Mouse (Mus musculus) layer of hippocampus, postnatal 10 days (tissue): Measurements from ENCODE around the gene Pde4d. TPM values are rescaled to one million over a fixed set of nuclear protein-coding genes. Genes with fewer than 3 reads are reported as not detected.

Experiments used
- DNase-seq, 2 experiments: peaks; one replicate each; pipeline ENCODE4 v3.0.0; 2021; ENCODE audit warnings: low spot score in 2 of 2
- long read RNA-seq: library from polyadenylated mRNA; stranded (forward); transcript quantifications from one replicate; pipeline ENCODE4 v2.0.0, GENCODE M21; 2023
- total RNA-seq, 2 experiments: library from RNA; stranded (reverse); gene quantifications; 2 replicates each; pipeline ENCODE4 v1.2.3; 2021

Pde4d gene
- 10 to 100 TPM; 77.6 to 81.2 TPM for total RNA-seq
- long read RNA-seq, partial matches to known transcripts, result 2 of 13 reads
- long read RNA-seq, other reads (novel, unspliced or antisense), result 10 of 13 reads

GRCm38 (mm10) chr13:108449116-108450097 is at the start of gene Pde4d:
Gene Pde4d (plus strand): TSS chr13:108449948.
- no peak for DNase-seq

GRCm38 (mm10) chr13:108403197-108403596 is 46.6 kb upstream of the Pde4d start:
- no peak for DNase-seq

GRCm38 (mm10) chr13:108404372-108404771 is 45.4 kb upstream of the Pde4d start:
- DNase-seq, result no peak

- no peak for DNase-seq
These were observed 34.3 kb upstream of the Pde4d start for GRCm38 (mm10) chr13:108415464-108415863.

- DNase-seq, result no peak
These were observed 30.8 kb upstream of the Pde4d start for GRCm38 (mm10) chr13:108418741-108419507.

- DNase-seq, result no peak
These were observed 23.4 kb upstream of the Pde4d start for GRCm38 (mm10) chr13:108426322-108426721.

GRCm38 (mm10) chr13:108428809-108429208 is 20.9 kb upstream of the Pde4d start:
- no peak for DNase-seq

- no peak for DNase-seq
These were observed 20.1 kb upstream of the Pde4d start for GRCm38 (mm10) chr13:108429623-108430022.

- no peak for DNase-seq
These were observed 18.0 kb upstream of the Pde4d start for GRCm38 (mm10) chr13:108431776-108432175.

- DNase-seq, result no peak
These were observed 14.1 kb upstream of the Pde4d start for GRCm38 (mm10) chr13:108435687-108436086.

- no peak for DNase-seq
These were observed 12.3 kb upstream of the Pde4d start for GRCm38 (mm10) chr13:108437424-108437823.

GRCm38 (mm10) chr13:108439012-108439411 is 10.7 kb upstream of the Pde4d start:
- no peak for DNase-seq

- no peak for DNase-seq
These were observed 1.3 kb upstream of the Pde4d start for GRCm38 (mm10) chr13:108448348-108448931.

GRCm38 (mm10) chr13:108451122-108451521 is 1.4 kb downstream of the Pde4d start:
- no peak for DNase-seq

GRCm38 (mm10) chr13:108453064-108453919 is 3.5 kb downstream of the Pde4d start:
- no peak for DNase-seq

GRCm38 (mm10) chr13:108462518-108462917 is 12.8 kb downstream of the Pde4d start:
- DNase-seq, result no peak

- no peak for DNase-seq
These were observed 16.0 kb downstream of the Pde4d start for GRCm38 (mm10) chr13:108465755-108466154.

- no peak for DNase-seq
These were observed 17.3 kb downstream of the Pde4d start for GRCm38 (mm10) chr13:108467046-108467445.

GRCm38 (mm10) chr13:108480451-108480850 is 30.7 kb downstream of the Pde4d start:
- no peak for DNase-seq

- DNase-seq, result no peak
These were observed 35.3 kb downstream of the Pde4d start for GRCm38 (mm10) chr13:108485036-108485435.
